Mouse (Mus musculus): ENCODE measurements around the gene Tmigd1. TPM values are rescaled to one million over a fixed set of nuclear protein-coding genes. Genes with fewer than 3 reads are reported as not detected.

Tmigd1 gene
- polyA plus RNA-seq, 1 experiment from 2014 or later, result not detected

Other genes starting within 250 kb of the Tmigd1 start
- 13.8 and 16.2 TPM in 2 replicates for gene Bhlha9, start 229.7 kb upstream of the Tmigd1 start, polyA plus RNA-seq (2014; fragmentation: Nextera tagmentation; extraction: Ambion mirVana)
- 0.08 and 0.20 TPM in 2 replicates for gene Trarg1, start 222.4 kb upstream of the Tmigd1 start, polyA plus RNA-seq (2014; fragmentation: Nextera tagmentation; extraction: Ambion mirVana)
- 32.7 and 33.7 TPM in 2 replicates for gene Gosr1, start 138.6 kb upstream of the Tmigd1 start, polyA plus RNA-seq (2014; fragmentation: Nextera tagmentation; extraction: Ambion mirVana)
- gene Cpd, start 55.1 kb upstream of the Tmigd1 start, polyA plus RNA-seq (2014; fragmentation: Nextera tagmentation; extraction: Ambion mirVana), result 14.3 and 14.8 TPM in 2 replicates
- 171 and 181 TPM in 2 replicates for gene Blmh, start 22.6 kb downstream of the Tmigd1 start, polyA plus RNA-seq (2014; fragmentation: Nextera tagmentation; extraction: Ambion mirVana)
- 0.40 and 0.53 TPM in 2 replicates for gene Slc6a4, start 96.4 kb downstream of the Tmigd1 start, polyA plus RNA-seq (2014; fragmentation: Nextera tagmentation; extraction: Ambion mirVana)
- gene Nsrp1, start 176.3 kb downstream of the Tmigd1 start, polyA plus RNA-seq (2014; fragmentation: Nextera tagmentation; extraction: Ambion mirVana), result 70.9 and 76.3 TPM in 2 replicates